Mouse (Mus musculus) ovary, adult 10 weeks (tissue): ENCODE data around the gene Cep57. TPM values are rescaled to one million over a fixed set of nuclear protein-coding genes. Genes with fewer than 3 reads are reported as not detected.

Experiments used
- polyA plus RNA-seq: library from polyadenylated mRNA; stranded (reverse); fragments of 350-450 nt; fragmentation: Illumina TruSeq; extraction: RNeasy Lipid Tissue Mini Kit (QIAGEN cat#74804); gene quantifications from one replicate; pipeline ENCODE4 v1.2.3, GENCODE M21; 2014

Gene Cep57
- 85.0 TPM for polyA plus RNA-seq

DNA sequence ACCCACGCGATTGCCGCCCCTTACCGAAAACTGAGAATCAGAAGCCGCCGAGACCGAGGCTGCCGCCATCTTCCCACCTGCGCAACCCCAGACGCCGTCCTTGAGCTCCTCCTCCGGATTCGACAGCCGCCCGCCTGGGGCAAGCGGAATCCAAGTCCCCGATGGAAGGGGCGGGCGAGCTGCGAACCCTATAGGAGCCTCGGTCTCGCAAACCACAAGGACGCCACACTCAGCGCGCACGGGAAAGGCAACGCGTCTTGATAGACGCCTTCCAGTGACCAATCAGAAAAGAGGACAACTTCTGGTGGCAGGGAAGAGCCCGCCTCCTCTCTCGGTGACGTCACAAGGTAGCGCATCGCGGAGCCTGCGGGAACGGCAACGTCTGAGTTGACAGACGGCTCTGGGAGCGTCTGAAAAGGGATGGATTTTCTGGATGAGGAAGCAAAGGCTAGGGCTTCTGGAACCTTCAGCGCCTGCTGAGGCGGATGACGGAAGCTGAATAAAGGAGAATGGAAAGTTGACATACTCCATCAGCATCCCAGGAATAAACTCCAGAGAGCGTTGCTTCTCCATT, at the start of gene Cep57:
TSS of gene Cep57 (minus strand) at position 276 of the 574 bp plus-strand sequence.

GRCm38 (mm10) chr9:13827406-13828086, 639 bp upstream of the Cep57 start, which contains the start of gene Fam76b:
Fam76b (plus strand) TSS chr9:13827716.

Other genes starting within 250 kb of the Cep57 start
- gene Mtmr2, start 78.7 kb downstream of the Cep57 start, polyA plus RNA-seq = 122 TPM
- 85.8 TPM for gene Fam76b, start 609 bp upstream of the Cep57 start, polyA plus RNA-seq